17 mouse cellular contexts compared by ENCODE assay signal in genomic region chr14:57363833-57364232, GRCm38 (mm10).
"Had no signal": no experiment of that assay in that cellular context is flagged by ENCODE, and none has a peak within 500 bp of the region (broad histone marks: within the 10 kb centered on the region; RNA-seq: fewer than 3 reads in every experiment).

No protein-coding gene starts in this region.

- H3K27ac ChIP-seq: lung, embryonic 15.5 days; macrophage; midbrain, embryonic 13.5 days; midbrain, embryonic 15.5 days; neural tube, embryonic 12.5 days; stomach, embryonic 15.5 days had no signal

- H3K36me3 ChIP-seq: lung, embryonic 15.5 days; midbrain, embryonic 13.5 days; midbrain, embryonic 15.5 days; neural tube, embryonic 12.5 days; stomach, embryonic 15.5 days had no signal

- H3K9me3 ChIP-seq: lung, embryonic 15.5 days; megakaryocyte, embryonic 14.5 days; midbrain, embryonic 13.5 days; midbrain, embryonic 15.5 days; neural tube, embryonic 12.5 days; stomach, embryonic 15.5 days had no signal

- H3K9ac ChIP-seq: liver, postnatal 0 days; lung, embryonic 15.5 days; midbrain, embryonic 13.5 days; midbrain, embryonic 15.5 days; neural tube, embryonic 12.5 days; stomach, embryonic 15.5 days had no signal

- H3K27me3 ChIP-seq: lung, embryonic 15.5 days; megakaryocyte, embryonic 14.5 days; midbrain, embryonic 15.5 days; neural tube, embryonic 12.5 days; stomach, embryonic 15.5 days had no signal

- H3K4me2 ChIP-seq: lung, embryonic 15.5 days; midbrain, embryonic 11.5 days; stomach, embryonic 15.5 days had no signal

- ATAC-seq: liver, postnatal 0 days; lung, postnatal 0 days had no signal

- H3K4me3 ChIP-seq: lung, embryonic 15.5 days; megakaryocyte, embryonic 14.5 days; midbrain, embryonic 13.5 days; midbrain, embryonic 15.5 days; neural tube, embryonic 12.5 days; stomach, embryonic 15.5 days had no signal

- H3K4me1 ChIP-seq: lung, embryonic 15.5 days; megakaryocyte, embryonic 14.5 days; midbrain, embryonic 15.5 days; neural tube, embryonic 12.5 days had no signal

- DNase-seq: liver, postnatal 0 days; lung, adult 2 months; lung, postnatal 14 days; lung, postnatal 36 days; right cerebral cortex, postnatal 14 days; thymus, adult 18-20 months; thymus, postnatal 14 days; thymus, postnatal 36 days had no signal
